Comparison of ENCODE assay signal across 14 mouse cellular contexts in genomic region chr13:75163408-75163807, GRCm38 (mm10).
DNase-seq lines count a peak whose midpoint lies in the region; ATAC-seq lines count a peak whose summit lies in the region.
"Had no signal": no experiment of that assay in that cellular context is flagged by ENCODE, and none has a peak within 500 bp of the region (broad histone marks: within the 10 kb centered on the region; RNA-seq: fewer than 3 reads in every experiment).

No protein-coding gene starts in this region.

- H3K27me3 ChIP-seq in hindbrain, embryonic 16.5 days (replicated peaks; ENCODE audit: control insufficient read depth, insufficient read depth, low read length) = no peaks in the 10 kb centered on the region
- H3K27me3 ChIP-seq in limb, embryonic 13.5 days = no peaks in the 10 kb centered on the region

- no peaks in the 10 kb centered on the region for H3K4me1 ChIP-seq in hindbrain, embryonic 16.5 days (ENCODE audit: control insufficient read depth, insufficient read depth, low read depth, low read length)
- no peaks in the 10 kb centered on the region for H3K4me1 ChIP-seq in limb, embryonic 13.5 days

- H3K4me2 ChIP-seq in hindbrain, embryonic 16.5 days (ENCODE audit: low read length) = no peak overlapping the region
- H3K4me2 ChIP-seq in limb, embryonic 13.5 days (replicated peaks) = no peak overlapping the region
- H3K4me2 ChIP-seq: liver, embryonic 11.5 days had no signal

- intact Hi-C loops in left cerebral cortex, postnatal 4 days (cut with DNase I) = no loop called here

- no peak overlapping the region for H3K4me3 ChIP-seq in hindbrain, embryonic 16.5 days (ENCODE audit: low read length)
- no peak overlapping the region for H3K4me3 ChIP-seq in limb, embryonic 13.5 days
- H3K4me3 ChIP-seq: heart, adult 2 months had no signal

- H3K9me3 ChIP-seq in hindbrain, embryonic 16.5 days (ENCODE audit: control insufficient read depth, low read length) = no peaks in the 10 kb centered on the region
- H3K9me3 ChIP-seq in limb, embryonic 13.5 days = no peaks in the 10 kb centered on the region

- no peak overlapping the region for H3K27ac ChIP-seq in hindbrain, embryonic 16.5 days (ENCODE audit: low read depth, low read length)
- H3K27ac ChIP-seq in limb, embryonic 13.5 days = no peak overlapping the region
- H3K27ac ChIP-seq: heart, adult 2 months; macrophage had no signal

- no peaks in the 10 kb centered on the region for H3K36me3 ChIP-seq in hindbrain, embryonic 16.5 days (ENCODE audit: control insufficient read depth, insufficient read depth, low read length)
- no peaks in the 10 kb centered on the region for H3K36me3 ChIP-seq in limb, embryonic 13.5 days

- DNase-seq in frontal cortex, postnatal 14 days (ENCODE audit: low spot score in 2 of 2) = no peak
- DNase-seq in left cerebral cortex, postnatal 4 days = peak; percentile 2
- DNase-seq in left cerebral cortex, adult 18-20 months (ENCODE audit: low spot score in 2 of 2) = no peak
- no peak for DNase-seq in spleen, adult 18-20 months
- no peak for DNase-seq in lung, postnatal 10 days
- DNase-seq: adrenal gland, postnatal 10 days; cerebellum, adult 18-20 months; heart, adult 2 months had no signal

- WGBS in hindbrain, embryonic 16.5 days = 50% methylated on average over 1 of the region's 1 CpGs
- 28% methylated on average over 1 of the region's 1 CpGs for WGBS in limb, embryonic 13.5 days

- ATAC-seq in frontal cortex, adult (ENCODE audit: low TSS enrichment) = peak; percentile 52
- ATAC-seq in hindbrain, embryonic 16.5 days = peak; percentile 72
- peak; percentile 79; the same call in 1 of the 2 replicates for ATAC-seq in limb, embryonic 13.5 days (ENCODE audit: low FRiP score, low read depth)
- ATAC-seq: Patski had no signal

- no peak overlapping the region for H3K9ac ChIP-seq in hindbrain, embryonic 16.5 days (ENCODE audit: low read depth, low read length)
- H3K9ac ChIP-seq in limb, embryonic 13.5 days = no peak overlapping the region
